Comparison of ENCODE assay signal across 8 mouse cellular contexts in genomic region chr14:55590748-55591330, GRCm38 (mm10). TPM values are rescaled to one million over a fixed set of nuclear protein-coding genes. Genes with fewer than 3 reads are reported as not detected.
A peak's percentile ranks its signal among the peaks of the same experiment; 100 is the strongest.
DNase-seq lines count a peak whose midpoint lies in the region; ATAC-seq and TF ChIP-seq lines count a peak whose summit lies in the region.

Gene Psme2 (minus strand): TSS chr14:55591113.

- peak; percentile 84 for TF ChIP-seq POLR2A in heart, adult 2 months (IDR thresholded peaks at IDR 0.05; ENCODE audit: insufficient read depth, low read depth, low read length)

- no peak for TF ChIP-seq EP300 in heart, adult 2 months (IDR thresholded peaks at IDR 0.05; ENCODE audit: insufficient read depth, low read depth, low read length)

- peak within 1 kb of the TSS; percentile 79 for H3K9ac ChIP-seq in embryonic facial prominence, embryonic 14.5 days (ENCODE audit: low read depth, low read length)
- H3K9ac ChIP-seq in heart, adult 2 months (ENCODE audit: low read depth, low read length): peak within 1 kb of the TSS; percentile 98
- H3K9ac ChIP-seq in limb, embryonic 13.5 days: peak within 1 kb of the TSS; percentile 89
- peak within 1 kb of the TSS; percentile 86 for H3K9ac ChIP-seq in midbrain, embryonic 16.5 days (ENCODE audit: low read depth, low read length)

- H3K27ac ChIP-seq in embryonic facial prominence, embryonic 14.5 days (replicated peaks; ENCODE audit: low read depth, low read length): peak within 1 kb of the TSS; percentile 96
- H3K27ac ChIP-seq in heart, adult 2 months: peak within 1 kb of the TSS; percentile 97
- H3K27ac ChIP-seq in limb, embryonic 13.5 days: peak within 1 kb of the TSS; percentile 97
- peak within 1 kb of the TSS; percentile 91 for H3K27ac ChIP-seq in midbrain, embryonic 16.5 days (ENCODE audit: low read length)

- H3K4me1 ChIP-seq in embryonic facial prominence, embryonic 14.5 days (ENCODE audit: control insufficient read depth, insufficient read depth, low read length): peaks cover 13% of the 10 kb centered on the region
- peaks cover 7% of the 10 kb centered on the region for H3K4me1 ChIP-seq in heart, adult 2 months (ENCODE audit: control insufficient read depth, insufficient read depth, low read length)
- peaks cover 29% of the 10 kb centered on the region for H3K4me1 ChIP-seq in limb, embryonic 13.5 days
- peaks cover 26% of the 10 kb centered on the region for H3K4me1 ChIP-seq in midbrain, embryonic 16.5 days (ENCODE audit: control insufficient read depth, insufficient read depth, low read length)

- H3K27me3 ChIP-seq in embryonic facial prominence, embryonic 14.5 days (replicated peaks; ENCODE audit: control insufficient read depth, insufficient read depth, low read length): no peaks in the 10 kb centered on the region
- no peaks in the 10 kb centered on the region for H3K27me3 ChIP-seq in heart, adult 2 months (ENCODE audit: control insufficient read depth, insufficient read depth, low read length)
- H3K27me3 ChIP-seq in limb, embryonic 13.5 days: no peaks in the 10 kb centered on the region
- H3K27me3 ChIP-seq in midbrain, embryonic 16.5 days (ENCODE audit: control insufficient read depth, insufficient read depth, low read depth, low read length): no peaks in the 10 kb centered on the region

- peak; percentile 96 for DNase-seq in 3T3-L1 (ENCODE audit: low read depth, low spot score)
- peak; percentile 64 to 85 for DNase-seq in adrenal gland, postnatal 4 days (ENCODE audit: low spot score in 2 of 2)
- DNase-seq in embryonic facial prominence, embryonic 14.5 days (ENCODE audit: low spot score): peak; percentile 99
- peak; percentile 93 to 96 for DNase-seq in heart, adult 2 months
- peak; percentile 96 to 98 for DNase-seq in kidney, adult 8-10 months
- DNase-seq in spleen, postnatal 36 days (ENCODE audit: low spot score in 2 of 2): peak; percentile 89 to 92

- peak within 1 kb of the TSS; percentile 92 for H3K4me2 ChIP-seq in embryonic facial prominence, embryonic 14.5 days (ENCODE audit: low read depth, low read length)
- peak within 1 kb of the TSS; percentile 99 for H3K4me2 ChIP-seq in limb, embryonic 13.5 days (replicated peaks)
- peak within 1 kb of the TSS; percentile 95 for H3K4me2 ChIP-seq in midbrain, embryonic 16.5 days (ENCODE audit: low read length)

- WGBS in embryonic facial prominence, embryonic 14.5 days: under 1% methylated on average over 22 of the region's 22 CpGs
- WGBS in heart, adult 2 months: under 1% methylated on average over 22 of the region's 22 CpGs
- under 1% methylated on average over 22 of the region's 22 CpGs for WGBS in limb, embryonic 13.5 days
- 0% methylated on average over 22 of the region's 22 CpGs for WGBS in midbrain, embryonic 16.5 days

- intact Hi-C loops in heart, adult 2 months (cut with DNase I): loop anchor here (2.0 kb wide), 1 partner anchor 14 kb away; no protein-coding TSS in a partner anchor

- H3K4me3 ChIP-seq in embryonic facial prominence, embryonic 14.5 days (ENCODE audit: low read depth, low read length): peak within 1 kb of the TSS; percentile 74
- H3K4me3 ChIP-seq in heart, adult 2 months: peak within 1 kb of the TSS; percentile 81
- peak within 1 kb of the TSS; percentile 97 for H3K4me3 ChIP-seq in limb, embryonic 13.5 days
- H3K4me3 ChIP-seq in midbrain, embryonic 16.5 days (ENCODE audit: low read depth, low read length): peak within 1 kb of the TSS; percentile 91

- H3K9me3 ChIP-seq in embryonic facial prominence, embryonic 14.5 days (ENCODE audit: control insufficient read depth, low read length): no peaks in the 10 kb centered on the region
- no peaks in the 10 kb centered on the region for H3K9me3 ChIP-seq in limb, embryonic 13.5 days
- H3K9me3 ChIP-seq in midbrain, embryonic 16.5 days (replicated peaks; ENCODE audit: control insufficient read depth, low read length, poor library complexity, severe bottlenecking): no peaks in the 10 kb centered on the region

- ATAC-seq in embryonic facial prominence, embryonic 14.5 days (ENCODE audit: low read depth): peak; percentile 96
- ATAC-seq in limb, embryonic 13.5 days (ENCODE audit: low FRiP score, low read depth): peak; percentile 97
- peak; percentile 95 for ATAC-seq in midbrain, embryonic 16.5 days

- H3K36me3 ChIP-seq in embryonic facial prominence, embryonic 14.5 days (ENCODE audit: control insufficient read depth, insufficient read depth, low read length): peaks cover 41% of the 10 kb centered on the region
- peaks cover 4% of the 10 kb centered on the region; the same call in 1 of the 2 replicates for H3K36me3 ChIP-seq in heart, adult 2 months (ENCODE audit: control insufficient read depth, insufficient read depth, low read length)
- H3K36me3 ChIP-seq in limb, embryonic 13.5 days: peaks cover 44% of the 10 kb centered on the region
- H3K36me3 ChIP-seq in midbrain, embryonic 16.5 days (ENCODE audit: control insufficient read depth, insufficient read depth, low read length): peaks cover 13% of the 10 kb centered on the region

- no peak for TF ChIP-seq CTCF in heart, adult 2 months (IDR thresholded peaks at IDR 0.05)

- H3K79me2 ChIP-seq in heart, adult 2 months (replicated peaks; ENCODE audit: control insufficient read depth, insufficient read depth, low read length): peaks cover 3% of the 10 kb centered on the region; the same call in 1 of the 2 replicates

RNA-seq across cellular contexts. Expression of gene Psme2, which starts in this region (rescaled TPM):
- 100 to 1,000 TPM; 336 to 355 TPM for total RNA-seq in adrenal gland, postnatal 4 days (2021)
- polyA plus RNA-seq in embryonic facial prominence, embryonic 14.5 days (2014; fragmentation: Nextera tagmentation; extraction: Ambion mirVana): 249 TPM in 2 replicates
- total RNA-seq in heart, adult 2 months (2021): 100 to 1,000 TPM; 119 to 120 TPM
- 37.3 and 56.7 TPM in 2 replicates for polyA plus RNA-seq in heart, adult 2 months (2012; rRNA removed)
- polyA plus RNA-seq in limb, embryonic 13.5 days (2015; fragmentation: Nextera tagmentation; extraction: Ambion mirVana): 251 and 280 TPM in 2 replicates
- 174 and 183 TPM in 2 replicates for polyA plus RNA-seq in midbrain, embryonic 16.5 days (2015; fragmentation: Nextera tagmentation; extraction: Ambion mirVana)

Comparison
In these comparisons a context has a peak if more than half of its experiments do, and no peak if none do; other contexts are left out.
1. Peak in every context shown above with its lines: DNase-seq, ATAC-seq, H3K4me3 ChIP-seq and H3K27ac ChIP-seq.